Mouse (Mus musculus): ENCODE measurements around the gene C130026I21Rik. TPM values are rescaled to one million over a fixed set of nuclear protein-coding genes. Genes with fewer than 3 reads are reported as not detected.
"Not testable (repeated sequence)": the region's sequence is repeated elsewhere in the genome, so short reads cannot be mapped to it uniquely, and the experiment has no call there.

C130026I21Rik gene
- total RNA-seq, 2 experiments from 2014 or later = 0.89 to 1.7 TPM

DNA sequence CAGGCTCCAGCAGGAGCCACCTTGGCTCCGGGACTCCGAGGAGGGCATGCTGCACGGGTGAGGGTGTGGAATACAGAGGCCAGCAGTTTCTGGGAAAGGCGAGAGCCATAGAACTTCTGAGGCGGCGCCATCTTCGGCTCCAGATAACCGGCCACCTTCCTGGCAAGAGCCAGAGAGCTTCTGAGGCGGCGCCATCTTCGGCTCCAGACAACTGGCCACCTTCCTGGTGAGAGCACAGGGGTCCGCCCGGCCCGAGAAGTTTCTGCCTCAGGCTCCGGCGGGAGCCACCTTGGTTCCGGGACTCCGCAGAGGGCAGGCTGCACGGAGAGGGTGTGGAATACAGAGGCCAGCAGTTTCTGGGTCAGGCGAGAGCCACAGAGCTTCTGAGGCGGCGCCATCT lies 136.7 kb downstream of the C130026I21Rik start:
- DNase-seq (ENCODE audit: low spot score in 2 of 2) = not testable (repeated sequence)

DNA sequence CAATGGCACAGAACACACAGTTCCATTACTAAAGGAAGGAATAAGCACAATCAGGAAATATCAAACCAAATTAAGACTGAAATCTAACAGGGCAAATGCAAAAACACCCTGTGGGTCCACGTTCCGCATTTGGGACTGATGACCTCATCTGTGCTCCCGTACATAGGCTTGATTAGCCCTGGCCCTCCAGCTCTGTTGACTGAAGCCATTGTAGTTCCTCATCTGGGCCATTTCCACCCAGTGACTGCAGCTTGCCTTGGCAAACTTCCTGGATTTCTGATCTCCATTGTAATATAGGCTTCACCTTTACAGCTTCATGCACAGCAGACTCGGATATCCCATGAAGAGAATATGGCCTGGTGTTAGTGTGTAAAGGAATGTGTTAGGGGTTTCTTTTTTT lies 148.5 kb downstream of the C130026I21Rik start:
- not testable (repeated sequence) for DNase-seq (ENCODE audit: low spot score in 2 of 2)

DNA sequence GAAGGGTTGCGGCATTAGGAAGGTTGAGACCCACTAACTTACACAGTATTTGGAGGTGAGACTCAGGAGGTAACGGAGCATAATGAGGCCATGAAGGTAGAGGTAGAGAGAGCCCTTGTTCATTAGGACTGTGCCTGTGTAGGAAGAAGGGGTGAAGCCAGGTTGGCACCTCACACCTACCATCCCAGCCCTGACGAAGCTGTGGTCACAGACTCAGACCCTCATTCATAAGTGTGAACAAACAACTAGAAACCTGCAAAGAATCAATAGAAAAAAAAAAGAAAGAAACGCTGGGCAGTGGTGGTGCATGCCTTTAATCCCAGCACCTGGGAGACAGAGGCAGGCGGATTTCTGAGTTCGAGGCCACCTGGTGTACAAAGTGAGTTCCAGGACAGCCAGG lies 152.0 kb downstream of the C130026I21Rik start:
- not testable (repeated sequence) for DNase-seq (ENCODE audit: low spot score in 2 of 2)

DNA sequence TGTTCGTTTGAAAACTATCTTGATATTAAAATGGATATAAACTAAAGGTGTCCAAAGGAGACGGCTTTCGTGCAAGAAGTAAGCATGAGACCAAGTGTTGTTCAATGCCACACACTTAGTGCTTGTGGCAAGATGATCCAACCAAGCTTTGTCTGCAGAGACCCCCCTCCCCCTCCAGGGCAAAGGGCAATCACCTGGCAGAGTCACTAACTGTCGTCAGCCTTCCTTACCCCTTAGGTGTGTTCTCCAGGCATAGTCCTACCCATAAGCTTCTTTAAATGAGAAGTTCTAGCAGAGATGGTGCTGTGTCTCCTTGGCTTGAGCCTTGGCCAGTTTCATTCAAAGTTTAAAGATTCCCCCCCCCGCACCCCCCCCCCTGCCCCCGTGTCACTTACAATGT lies 152.8 kb downstream of the C130026I21Rik start:
- not testable (repeated sequence) for DNase-seq (ENCODE audit: low spot score in 2 of 2)

DNA sequence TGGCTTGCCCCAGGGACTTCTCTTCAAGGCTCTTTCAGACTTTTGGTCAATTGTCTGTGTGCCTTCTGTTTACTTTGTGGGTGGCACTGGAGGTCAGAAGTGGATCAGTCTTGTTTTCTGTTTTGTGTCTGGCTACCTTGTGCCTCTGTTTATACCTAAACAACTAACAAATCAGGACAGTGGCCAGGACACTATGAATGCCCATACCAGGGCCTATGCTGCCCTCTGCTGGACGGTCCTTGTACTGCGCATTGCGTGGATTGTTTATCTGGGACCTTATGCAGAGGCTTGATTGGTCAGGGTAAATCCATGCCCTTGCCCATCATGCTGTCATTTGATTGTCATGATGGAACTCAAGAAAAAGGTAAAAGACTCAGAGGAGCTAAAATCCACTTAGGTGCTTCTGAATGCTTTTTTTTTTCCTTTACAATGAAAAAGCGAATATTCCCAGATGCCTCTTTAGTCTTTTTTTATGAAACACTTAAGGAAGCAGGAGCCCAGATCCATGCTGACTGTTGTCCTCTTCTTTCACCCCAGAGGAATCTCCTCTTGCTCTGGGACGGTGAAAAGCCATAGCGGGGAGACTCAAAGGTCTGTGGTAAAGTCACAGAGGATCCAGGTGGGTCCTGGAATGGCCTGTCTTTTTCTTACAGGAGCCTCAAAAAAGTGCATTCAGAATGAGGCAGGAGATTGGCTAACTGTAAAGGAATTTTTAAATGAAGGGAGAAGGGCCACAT lies 155.5 kb downstream of the C130026I21Rik start:
- DNase-seq (ENCODE audit: low spot score in 2 of 2) = peak; percentile 55 to 69

DNA sequence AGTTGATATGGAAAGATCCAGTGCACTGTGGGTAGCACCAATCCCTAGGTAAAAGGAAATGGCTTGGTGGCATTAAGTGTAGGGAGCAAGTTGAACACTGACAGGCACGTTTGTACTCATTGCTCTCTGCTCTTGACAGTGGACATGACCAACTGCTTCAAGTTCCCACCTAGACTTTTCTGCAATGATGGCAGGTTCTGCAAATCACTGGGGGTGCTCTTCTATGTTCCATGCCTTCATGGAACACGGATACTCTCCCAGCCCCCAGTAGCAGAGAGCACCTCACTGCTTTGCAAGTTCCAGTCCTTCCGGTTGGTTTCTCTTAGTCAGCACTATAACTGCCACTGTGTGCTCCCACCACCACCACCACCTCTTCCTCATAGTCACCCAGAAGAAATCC lies 156.3 kb downstream of the C130026I21Rik start:
- peak in 1 of 2 experiments; percentile 7 for DNase-seq (ENCODE audit: low spot score in 2 of 2)

DNA sequence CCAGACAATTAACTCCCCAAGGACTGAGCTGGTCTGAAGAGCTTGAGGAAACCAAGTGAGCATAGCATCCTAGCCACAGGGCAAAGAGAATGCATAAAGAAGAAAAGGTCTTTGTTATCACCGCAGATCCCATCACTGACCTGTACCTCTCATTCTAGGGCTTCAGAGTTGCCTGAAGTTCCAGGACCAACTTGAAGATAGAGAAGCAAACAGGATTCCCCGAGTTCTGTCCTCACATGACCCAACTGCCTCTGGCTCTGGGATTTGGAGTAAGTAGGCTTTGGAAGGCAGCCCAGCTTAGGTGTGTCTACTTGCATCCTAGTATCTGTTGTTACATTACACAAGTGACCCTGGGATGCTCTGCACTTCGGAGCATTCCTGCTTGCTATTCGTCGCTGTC lies 157.5 kb downstream of the C130026I21Rik start:
- DNase-seq (ENCODE audit: low spot score in 2 of 2) = not testable (repeated sequence)

DNA sequence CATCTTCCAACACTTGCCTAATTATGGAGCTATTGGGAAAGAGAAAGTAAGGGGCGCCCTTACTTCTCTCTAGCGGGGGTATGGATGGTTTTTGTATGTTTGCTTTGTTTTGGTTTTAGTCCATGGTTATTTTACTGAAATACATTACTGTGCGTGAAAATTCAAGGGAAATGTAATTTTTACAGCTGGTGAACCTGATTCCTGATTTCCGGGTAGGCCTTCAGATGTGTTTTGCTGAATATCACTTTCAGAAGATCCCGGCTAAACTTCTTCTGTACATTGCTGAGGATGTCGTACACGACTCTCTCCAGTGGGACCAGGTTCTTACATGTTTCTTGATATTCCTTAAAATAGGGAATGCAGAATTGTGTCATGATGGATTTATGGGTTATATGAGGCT lies 158.1 kb downstream of the C130026I21Rik start:
- not testable (repeated sequence) for DNase-seq (ENCODE audit: low spot score in 2 of 2)

DNA sequence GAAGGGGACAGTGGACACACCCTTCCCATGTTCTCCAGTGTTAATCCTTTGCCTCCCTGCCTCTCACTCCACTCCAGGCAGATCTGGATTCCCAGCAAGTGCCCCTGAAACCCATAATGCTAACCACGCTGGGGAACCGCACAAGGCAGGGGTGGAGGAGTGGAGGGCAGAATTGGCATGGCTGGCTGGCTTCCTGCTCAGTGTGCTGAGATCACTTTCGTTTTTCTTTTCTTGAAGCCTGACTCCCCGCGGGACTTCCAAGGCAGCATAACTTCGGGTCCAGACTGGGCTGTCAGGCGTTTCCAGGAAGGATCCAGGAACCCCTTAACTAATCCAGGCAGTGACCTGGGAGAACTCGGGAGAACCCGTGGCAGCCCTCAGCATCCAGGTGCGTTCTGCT lies 158.8 kb downstream of the C130026I21Rik start:
- not testable (repeated sequence) for DNase-seq (ENCODE audit: low spot score in 2 of 2)

DNA sequence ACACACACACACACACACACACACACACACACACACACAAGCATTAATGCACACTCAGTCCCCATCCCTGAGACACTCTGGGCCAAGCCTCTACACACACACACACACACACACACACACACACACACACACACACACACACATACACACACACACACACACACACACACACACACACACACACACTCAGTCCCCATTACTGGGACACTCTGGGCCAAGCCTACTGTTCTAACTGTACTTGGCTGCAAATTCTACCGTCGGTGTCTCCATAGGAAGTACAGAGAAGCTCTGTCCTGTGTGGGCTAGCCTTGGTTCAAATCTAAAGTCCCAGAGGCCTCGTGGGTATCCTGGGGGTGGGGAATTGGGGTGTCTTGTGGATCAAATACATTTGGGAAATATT lies 159.5 kb downstream of the C130026I21Rik start:
- not testable (repeated sequence) for DNase-seq (ENCODE audit: low spot score in 2 of 2)

DNA sequence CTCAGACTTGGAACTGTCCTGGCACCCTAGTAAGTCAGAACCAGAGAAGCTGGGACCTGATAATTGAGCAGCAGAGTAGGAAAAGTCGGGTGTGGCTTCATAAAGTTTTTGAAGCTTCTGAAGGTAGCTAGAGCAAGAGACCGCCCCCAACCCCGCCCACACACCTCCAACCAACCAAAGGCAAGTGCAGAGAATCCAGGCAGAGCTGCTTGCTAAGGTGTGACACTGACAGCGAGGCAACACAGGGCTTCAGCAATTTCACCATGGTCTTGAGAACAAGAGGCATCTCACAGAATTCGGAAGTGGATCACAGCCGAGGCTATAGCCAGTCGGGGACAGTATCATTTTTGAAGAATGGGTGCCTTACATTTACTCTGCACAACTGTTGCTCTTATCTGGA lies 160.6 kb downstream of the C130026I21Rik start, which contains the start of gene A530032D15Rik:
Gene A530032D15Rik, minus strand, starts transcription at position 101 of the 400 bp plus-strand sequence.
- not testable (repeated sequence) for DNase-seq (ENCODE audit: low spot score in 2 of 2)

DNA sequence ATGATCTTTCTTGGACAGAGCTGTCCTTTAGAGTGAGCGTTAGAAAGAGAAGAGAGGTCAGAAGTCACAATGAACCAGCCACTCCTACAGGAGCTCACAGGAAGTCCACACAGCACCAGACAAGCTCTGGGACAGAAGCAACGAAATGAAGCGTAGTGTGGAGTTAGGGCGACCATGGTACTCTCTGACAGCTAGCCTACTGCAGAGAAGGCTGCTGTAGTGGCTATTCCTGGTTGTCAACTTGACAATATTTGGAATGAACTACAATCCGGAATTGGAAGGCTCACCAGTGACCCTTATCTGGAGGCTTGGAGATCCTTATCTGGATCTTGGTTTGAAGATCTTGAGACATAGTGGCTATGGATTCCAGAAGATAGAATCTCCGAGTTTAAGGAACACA lies 164.4 kb downstream of the C130026I21Rik start:
- not testable (repeated sequence) for DNase-seq (ENCODE audit: low spot score in 2 of 2)

DNA sequence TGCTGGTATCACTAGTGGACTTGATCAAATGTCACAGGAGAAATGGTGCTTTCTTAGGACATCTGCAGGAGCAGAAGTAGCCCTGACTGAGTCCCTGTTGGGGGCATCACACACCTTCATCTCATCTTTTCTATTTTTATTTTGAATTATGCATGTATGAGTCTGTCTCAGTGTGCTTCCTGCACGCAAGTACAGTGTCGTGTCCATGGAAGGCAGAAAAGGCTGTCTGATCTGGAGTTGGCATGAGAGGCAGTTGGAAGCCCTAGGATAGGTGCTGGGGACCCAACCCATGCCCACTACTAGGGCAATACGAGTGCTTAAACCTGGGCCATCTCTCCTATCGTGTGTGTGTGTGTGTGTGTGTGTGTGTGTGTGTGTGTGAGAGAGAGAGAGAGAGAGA lies 165.0 kb downstream of the C130026I21Rik start:
- DNase-seq (ENCODE audit: low spot score in 2 of 2) = not testable (repeated sequence)

DNA sequence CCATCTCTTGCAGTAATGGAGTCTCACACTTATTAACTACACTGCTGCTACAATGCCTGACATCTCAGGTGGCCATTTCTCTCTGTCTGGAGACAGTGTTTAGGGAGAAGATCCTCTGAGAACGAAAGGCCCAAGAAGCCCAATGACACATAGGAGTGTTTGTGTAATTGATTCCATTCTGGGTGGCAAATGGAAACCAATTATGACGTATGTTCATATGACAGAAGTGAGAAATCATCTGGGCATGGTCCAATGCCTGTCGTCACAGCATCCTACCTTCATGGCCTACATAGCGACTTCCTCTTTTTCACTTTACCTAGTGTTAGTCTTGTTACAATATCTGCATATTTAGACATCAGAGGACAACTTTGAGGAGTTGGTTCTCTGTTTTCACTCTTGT lies 168.6 kb downstream of the C130026I21Rik start:
- DNase-seq (ENCODE audit: low spot score in 2 of 2) = not testable (repeated sequence)

DNA sequence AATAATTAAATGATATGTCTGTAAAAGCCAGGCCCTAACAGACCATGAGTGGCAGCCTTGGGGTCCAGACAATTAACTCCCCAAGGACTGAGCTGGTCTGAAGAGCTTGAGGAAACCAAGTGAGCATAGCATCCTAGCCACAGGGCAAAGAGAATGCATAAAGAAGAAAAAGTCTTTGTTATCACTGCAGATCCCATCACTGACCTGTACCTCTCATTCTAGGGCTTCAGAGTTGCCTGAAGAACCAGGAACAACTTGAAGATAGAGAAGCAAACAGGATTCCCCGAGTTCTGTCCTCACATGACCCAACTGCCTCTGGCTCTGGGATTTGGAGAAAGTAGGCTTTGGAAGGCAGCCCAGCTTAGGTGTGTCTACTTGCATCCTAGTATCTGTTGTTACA lies 170.5 kb downstream of the C130026I21Rik start, which contains the start of gene Gm10553:
Gene Gm10553, plus strand, starts transcription at position 301 of the 400 bp plus-strand sequence.
- DNase-seq (ENCODE audit: low spot score in 2 of 2) = not testable (repeated sequence)

DNA sequence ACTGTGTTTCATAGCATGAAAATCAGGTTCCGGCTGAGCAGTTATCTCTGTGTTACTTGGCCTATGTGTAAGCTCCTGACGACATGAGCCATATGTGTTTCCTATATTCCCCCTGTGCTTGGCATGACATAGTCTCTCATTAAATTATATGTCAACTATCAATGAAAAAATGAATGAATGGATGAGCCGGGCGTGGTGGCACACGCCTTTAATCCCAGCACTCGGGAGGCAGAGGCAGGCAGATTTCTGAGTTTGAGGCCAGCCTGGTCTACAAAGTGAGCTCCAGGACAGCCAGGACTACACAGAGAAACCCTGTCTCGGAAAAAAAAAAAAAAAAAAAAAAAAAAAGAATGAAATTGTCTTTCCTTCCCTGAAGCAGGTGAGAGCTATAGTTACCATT lies 171.3 kb downstream of the C130026I21Rik start:
- DNase-seq (ENCODE audit: low spot score in 2 of 2) = not testable (repeated sequence)

DNA sequence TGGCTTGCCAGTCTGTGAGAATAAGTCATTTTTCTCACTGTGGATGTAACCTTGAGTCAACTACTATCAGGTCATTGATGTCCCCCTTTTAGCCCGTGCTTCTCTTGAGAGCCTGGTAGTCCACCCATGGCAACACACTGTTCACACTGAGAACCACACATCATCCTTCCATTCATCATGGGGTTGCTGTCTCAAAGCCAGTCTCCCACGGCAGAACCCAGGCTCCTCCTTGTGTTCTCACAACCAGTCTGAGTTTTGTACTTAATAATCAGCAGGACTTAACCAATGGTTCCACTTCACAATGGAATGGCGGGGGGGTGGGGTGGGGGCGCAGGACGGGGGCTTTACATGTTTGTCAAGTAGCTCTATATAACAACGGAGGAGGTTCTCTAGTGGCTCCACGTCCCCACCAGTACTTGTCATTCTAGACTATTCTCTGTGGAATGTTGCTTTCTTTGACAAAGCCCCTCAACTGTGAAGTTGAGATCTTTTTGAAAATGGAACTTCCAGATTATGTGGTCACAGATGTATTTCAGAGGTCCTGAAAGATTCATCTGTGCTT lies 177.3 kb downstream of the C130026I21Rik start:
- DNase-seq (ENCODE audit: low spot score in 2 of 2) = not testable (repeated sequence)

DNA sequence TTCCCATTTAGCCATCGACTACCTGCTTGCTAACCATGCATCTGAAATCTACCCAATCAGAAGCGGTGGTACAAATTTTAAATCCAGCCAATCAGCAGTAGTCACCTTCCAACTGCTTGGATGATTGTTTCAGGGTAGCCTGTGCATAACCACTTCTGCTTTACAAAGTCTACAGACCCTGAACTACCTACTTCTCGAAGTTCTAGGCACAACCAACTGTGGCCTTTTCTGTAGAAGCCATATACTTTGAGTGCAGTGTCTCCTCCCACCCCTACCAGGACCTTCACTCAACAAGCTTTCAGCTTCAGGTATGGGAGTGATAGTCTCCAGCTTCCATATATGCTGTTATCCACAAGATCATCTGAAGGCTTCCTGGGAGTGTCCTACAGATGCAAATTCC lies 178.2 kb downstream of the C130026I21Rik start:
- not testable (repeated sequence) for DNase-seq (ENCODE audit: low spot score in 2 of 2)

DNA sequence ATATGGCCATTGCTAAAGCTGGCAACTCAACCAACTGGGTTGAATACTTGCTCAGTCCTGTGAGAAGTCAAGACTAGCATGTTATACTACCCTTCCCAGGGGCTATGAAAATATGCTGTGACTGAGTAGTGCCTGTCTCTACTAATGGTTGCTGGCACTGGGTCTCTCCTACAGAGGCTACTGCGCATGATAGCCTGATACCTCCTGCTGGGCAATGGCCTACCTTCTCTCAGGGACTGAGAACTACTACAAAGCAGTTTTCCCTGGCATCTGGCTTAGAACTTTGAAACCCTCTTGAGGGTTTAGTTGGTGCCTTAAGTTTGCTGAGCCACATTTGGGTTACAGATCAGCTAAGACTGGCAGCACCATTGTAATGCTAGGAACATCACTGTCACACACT lies 184.2 kb downstream of the C130026I21Rik start:
- not testable (repeated sequence) for DNase-seq (ENCODE audit: low spot score in 2 of 2)

DNA sequence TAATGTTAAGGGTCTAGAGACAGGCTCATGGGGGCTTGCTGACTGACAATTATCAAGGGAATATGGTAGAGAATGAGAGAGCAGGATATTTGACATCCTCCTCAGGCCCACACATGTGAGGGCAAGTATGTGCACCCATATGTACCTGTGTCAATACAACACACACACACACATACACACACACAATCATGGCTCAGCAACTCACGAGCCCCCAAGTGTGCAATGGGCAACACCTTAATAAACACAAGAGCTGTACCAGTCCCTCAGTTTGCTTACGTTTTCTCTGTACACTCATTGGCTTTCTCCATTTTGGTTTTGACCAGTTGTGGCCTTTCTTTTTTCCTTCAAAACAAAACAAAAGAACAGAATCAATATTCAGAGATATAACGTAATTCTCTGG lies 185.6 kb downstream of the C130026I21Rik start:
- not testable (repeated sequence) for DNase-seq (ENCODE audit: low spot score in 2 of 2)

DNA sequence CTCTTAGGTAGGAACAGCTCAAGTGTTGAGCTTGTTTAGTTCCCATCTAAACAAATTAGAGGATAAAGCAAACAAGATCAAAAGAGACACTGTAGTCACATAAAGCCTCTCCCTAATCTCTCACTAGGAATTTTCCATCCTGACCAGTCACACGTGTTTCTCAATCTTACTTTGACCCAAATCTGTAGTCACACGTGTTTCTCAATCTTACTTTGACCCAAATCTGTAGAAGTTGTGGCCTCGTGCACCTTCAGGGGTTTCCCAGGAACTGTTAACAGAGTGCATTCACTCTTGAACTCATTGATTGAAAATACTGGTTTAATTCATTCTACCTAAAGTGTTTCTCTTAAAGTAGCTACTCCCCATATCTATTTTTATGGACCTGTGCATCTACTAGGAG lies 197.3 kb downstream of the C130026I21Rik start:
- not testable (repeated sequence) for DNase-seq (ENCODE audit: low spot score in 2 of 2)

DNA sequence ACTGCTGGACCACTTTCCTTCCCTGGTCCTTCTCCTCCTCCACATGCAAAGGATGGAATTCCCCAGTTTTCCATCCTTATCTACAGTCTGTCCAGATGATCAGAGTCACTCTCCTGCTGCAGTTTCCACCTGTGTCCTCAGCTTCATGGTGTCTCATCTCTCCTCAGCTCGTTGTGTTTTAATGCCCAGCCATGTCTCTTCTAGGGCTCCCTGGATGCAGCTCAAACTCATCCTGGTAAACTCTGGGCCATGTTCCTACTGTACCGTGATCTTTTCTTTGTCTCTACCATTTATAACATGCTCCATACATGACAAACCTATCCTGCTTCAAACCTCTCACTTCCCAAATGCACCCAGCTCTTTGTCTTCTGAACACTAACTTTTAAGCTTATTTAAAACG lies 198.7 kb downstream of the C130026I21Rik start:
- DNase-seq (ENCODE audit: low spot score in 2 of 2) = not testable (repeated sequence)

All from adrenal gland, adult 18-20 months (tissue).